Mouse (Mus musculus) small intestine, adult 2 months (tissue): ENCODE data around the gene Ints12. TPM values are rescaled to one million over a fixed set of nuclear protein-coding genes. Genes with fewer than 3 reads are reported as not detected.

ENCODE experiments used
- H3K27ac ChIP-seq: fragments of 200-500 bp; 2 replicates; pipeline ENCODE4 v1.5.1; 2012; ENCODE audit warnings: low read depth, low read length, control low read depth, inconsistent platforms; ENCODE audit not compliant: insufficient read depth
- H3K27me3 ChIP-seq: fragments of 200-500 bp; 2 replicates; pipeline ENCODE4 v1.6.1; 2012; ENCODE audit warnings: mild to moderate bottlenecking, moderate library complexity, low read length, inconsistent platforms; ENCODE audit not compliant: control insufficient read depth, insufficient read depth
- H3K36me3 ChIP-seq: fragments of 200-500 bp; 2 replicates; pipeline ENCODE4 v1.6.1; 2012; ENCODE audit warnings: mild to moderate bottlenecking, low read length, control low read depth, inconsistent platforms; ENCODE audit not compliant: control insufficient read depth, insufficient read depth
- H3K4me1 ChIP-seq: fragments of 200-500 bp; 2 replicates; pipeline ENCODE4 v1.6.1; 2012; ENCODE audit warnings: low read length, inconsistent platforms, mixed read lengths; ENCODE audit not compliant: control insufficient read depth, insufficient read depth, insufficient read length
- H3K4me3 ChIP-seq: fragments of 200-500 bp; 2 replicates; pipeline ENCODE4 v1.5.1; 2012; ENCODE audit warnings: low read depth, mild to moderate bottlenecking, control low read depth, inconsistent platforms, low read length, moderate library complexity
- CTCF ChIP-seq: fragments of 200-500 bp; IDR thresholded peaks from 2 replicates; pipeline ENCODE4 v1.5.1; 2012; ENCODE audit warnings: low read depth, mild to moderate bottlenecking, control low read depth, inconsistent platforms, low read length, moderate library complexity, mixed read lengths; ENCODE audit not compliant: insufficient replicate concordance, insufficient read length; ENCODE audit errors: extremely low read depth
- POLR2A ChIP-seq: fragments of 200-500 bp; IDR thresholded peaks from 2 replicates; pipeline ENCODE4 v1.6.1; 2012; ENCODE audit warnings: low read depth, mild to moderate bottlenecking, control low read depth, inconsistent platforms, low read length, moderate library complexity
- WGBS: fragments of 180-500 bp; shearing (Covaris S2); methylation state at CpG from one replicate; pipeline ENCODE4 v1.1.7; 2018; 5-methylcytosine and 5-hydroxymethylcytosine counted together
- polyA plus RNA-seq: library from polyadenylated mRNA; depleted of rRNA; stranded (reverse); fragments of >200 nt; gene quantifications from 2 replicates; pipeline ENCODE4 v1.2.3, GENCODE M21; 2012

The Ints12 gene
- polyA plus RNA-seq, 1 experiment, result 3.7 TPM

GRCm38 (mm10) chr3:133091121-133091663 is 448 bp upstream of the Ints12 start:
- Histone ChIP-seq H3K4me1 (0 out of 2 replicates have a peak, but pooled peaks cover 2% of the 10 kb centered on the region), H3K36me3 (no peaks in the 10 kb centered on the region; the same call in 1 of the 2 replicates), H3K27ac (peak overlapping the region; percentile 62; the same call in 1 of the 2 replicates), H3K27me3 (no peaks in the 10 kb centered on the region), H3K4me3 (peak overlapping the region; percentile 91)
- no peak for TF ChIP-seq POLR2A
- no peak for TF ChIP-seq CTCF
- WGBS, result under 1% methylated on average over 44 of the region's 44 CpGs

GRCm38 (mm10) chr3:133092274-133092853 is 724 bp downstream of the Ints12 start:
- no peaks in the 10 kb centered on the region for H3K27me3 ChIP-seq
- TF ChIP-seq POLR2A (no peak), CTCF (no peak)
- WGBS, result under 1% methylated on average over 7 of the region's 7 CpGs
- H3K27ac ChIP-seq, result peak overlapping the region; percentile 89
- 0 out of 2 replicates have a peak, but pooled peaks cover 2% of the 10 kb centered on the region for H3K4me1 ChIP-seq
- peaks cover under 1% of the 10 kb centered on the region; the same call in 1 of the 2 replicates for H3K36me3 ChIP-seq
- peak overlapping the region; percentile 91 for H3K4me3 ChIP-seq

GRCm38 (mm10) chr3:133092936-133093335 is 1.3 kb downstream of the Ints12 start:
- WGBS, result 41% methylated on average over 1 of the region's 1 CpGs
- Histone ChIP-seq H3K36me3 (peaks cover 4% of the 10 kb centered on the region; the same call in 1 of the 2 replicates), H3K27me3 (no peaks in the 10 kb centered on the region), H3K27ac (no peak overlapping the region), H3K4me1 (0 out of 2 replicates have a peak, but pooled peaks cover 2% of the 10 kb centered on the region), H3K4me3 (no peak overlapping the region)
- TF ChIP-seq POLR2A (no peak), CTCF (no peak)

GRCm38 (mm10) chr3:133094305-133094704 is 2.7 kb downstream of the Ints12 start:
- Histone ChIP-seq H3K4me3 (no peak overlapping the region), H3K36me3 (peaks cover 13% of the 10 kb centered on the region; the same call in 1 of the 2 replicates), H3K27me3 (no peaks in the 10 kb centered on the region), H3K27ac (no peak overlapping the region), H3K4me1 (0 out of 2 replicates have a peak, but pooled peaks cover 2% of the 10 kb centered on the region)
- WGBS, result 19% methylated on average over 1 of the region's 1 CpGs
- no peak for TF ChIP-seq CTCF
- TF ChIP-seq POLR2A, result no peak

GRCm38 (mm10) chr3:133097936-133098335 is 6.3 kb downstream of the Ints12 start:
- H3K4me3 ChIP-seq, result no peak overlapping the region
- 0 out of 2 replicates have a peak, but pooled peaks cover 2% of the 10 kb centered on the region for H3K4me1 ChIP-seq
- no peaks in the 10 kb centered on the region for H3K27me3 ChIP-seq
- 93% methylated on average over 6 of the region's 6 CpGs for WGBS
- H3K27ac ChIP-seq, result no peak overlapping the region
- H3K36me3 ChIP-seq, result peaks cover 32% of the 10 kb centered on the region
- TF ChIP-seq CTCF, result no peak

GRCm38 (mm10) chr3:133098336-133098735 is 6.7 kb downstream of the Ints12 start:
- 70% methylated on average over 4 of the region's 4 CpGs for WGBS
- Histone ChIP-seq H3K4me3 (no peak overlapping the region), H3K4me1 (0 out of 2 replicates have a peak, but pooled peaks cover 2% of the 10 kb centered on the region), H3K27ac (no peak overlapping the region), H3K27me3 (no peaks in the 10 kb centered on the region), H3K36me3 (peaks cover 33% of the 10 kb centered on the region)
- TF ChIP-seq CTCF (no peak), POLR2A (no peak)

GRCm38 (mm10) chr3:133098909-133099308 is 7.3 kb downstream of the Ints12 start:
- no peaks in the 10 kb centered on the region for H3K27me3 ChIP-seq
- TF ChIP-seq CTCF, result no peak
- no peak for TF ChIP-seq POLR2A
- 40% methylated on average over 2 of the region's 2 CpGs for WGBS

More at GRCm38 (mm10) chr3:133098909-133099308, 7.3 kb downstream of the Ints12 start:
- H3K4me3 ChIP-seq, result no peak overlapping the region
- H3K4me1 ChIP-seq, result 0 out of 2 replicates have a peak, but pooled peaks cover 2% of the 10 kb centered on the region
- no peak overlapping the region for H3K27ac ChIP-seq
- peaks cover 38% of the 10 kb centered on the region for H3K36me3 ChIP-seq
